Mouse (Mus musculus) ES-E14 (cell line): Measurements from ENCODE around the gene Klhl25.

Experiments used
- CHD2 ChIP-seq: IDR thresholded peaks from 2 replicates; pipeline ENCODE4 v1.6.1; 2014; ENCODE audit warnings: mild to moderate bottlenecking, low read depth, low read length, inconsistent platforms
- HCFC1 ChIP-seq: IDR thresholded peaks from 2 replicates; pipeline ENCODE4 v1.6.1; 2012; ENCODE audit warnings: low read length, inconsistent platforms, borderline replicate concordance; ENCODE audit not compliant: insufficient read depth
- MAFK ChIP-seq: IDR thresholded peaks from 2 replicates; pipeline ENCODE4 v1.6.1; 2014; ENCODE audit warnings: mild to moderate bottlenecking, low read depth, low read length, inconsistent platforms; ENCODE audit not compliant: insufficient read depth
- ZC3H11A ChIP-seq: IDR thresholded peaks from 2 replicates; pipeline ENCODE4 v1.6.1; 2012; ENCODE audit warnings: low read depth, mild to moderate bottlenecking, inconsistent platforms, low read length, borderline replicate concordance

DNA sequence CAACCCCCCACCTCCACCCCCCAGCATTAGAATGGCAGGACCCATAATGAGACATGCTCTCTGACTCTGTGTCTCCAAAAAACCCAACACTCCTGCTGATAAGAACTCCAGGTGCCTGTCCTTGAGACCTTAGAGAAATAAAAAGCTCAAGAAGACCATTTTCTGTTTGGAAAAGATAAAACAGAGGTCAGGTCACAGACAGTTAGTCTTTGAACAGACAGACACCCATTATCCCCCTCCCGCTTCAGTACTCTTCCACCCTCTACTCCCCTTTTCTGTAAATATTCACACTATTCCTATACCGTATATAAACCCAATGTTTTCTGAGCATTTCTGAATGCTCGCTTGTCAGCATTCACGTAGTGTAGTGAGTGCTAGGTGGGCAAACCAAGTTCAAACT is 41.9 kb upstream of the Klhl25 start:
- TF ChIP-seq HCFC1 (no peak), CHD2 (no peak), MAFK (no peak), ZC3H11A (no peak)
